ENCODE assay signal across 7 mouse cellular contexts in the genomic region with DNA sequence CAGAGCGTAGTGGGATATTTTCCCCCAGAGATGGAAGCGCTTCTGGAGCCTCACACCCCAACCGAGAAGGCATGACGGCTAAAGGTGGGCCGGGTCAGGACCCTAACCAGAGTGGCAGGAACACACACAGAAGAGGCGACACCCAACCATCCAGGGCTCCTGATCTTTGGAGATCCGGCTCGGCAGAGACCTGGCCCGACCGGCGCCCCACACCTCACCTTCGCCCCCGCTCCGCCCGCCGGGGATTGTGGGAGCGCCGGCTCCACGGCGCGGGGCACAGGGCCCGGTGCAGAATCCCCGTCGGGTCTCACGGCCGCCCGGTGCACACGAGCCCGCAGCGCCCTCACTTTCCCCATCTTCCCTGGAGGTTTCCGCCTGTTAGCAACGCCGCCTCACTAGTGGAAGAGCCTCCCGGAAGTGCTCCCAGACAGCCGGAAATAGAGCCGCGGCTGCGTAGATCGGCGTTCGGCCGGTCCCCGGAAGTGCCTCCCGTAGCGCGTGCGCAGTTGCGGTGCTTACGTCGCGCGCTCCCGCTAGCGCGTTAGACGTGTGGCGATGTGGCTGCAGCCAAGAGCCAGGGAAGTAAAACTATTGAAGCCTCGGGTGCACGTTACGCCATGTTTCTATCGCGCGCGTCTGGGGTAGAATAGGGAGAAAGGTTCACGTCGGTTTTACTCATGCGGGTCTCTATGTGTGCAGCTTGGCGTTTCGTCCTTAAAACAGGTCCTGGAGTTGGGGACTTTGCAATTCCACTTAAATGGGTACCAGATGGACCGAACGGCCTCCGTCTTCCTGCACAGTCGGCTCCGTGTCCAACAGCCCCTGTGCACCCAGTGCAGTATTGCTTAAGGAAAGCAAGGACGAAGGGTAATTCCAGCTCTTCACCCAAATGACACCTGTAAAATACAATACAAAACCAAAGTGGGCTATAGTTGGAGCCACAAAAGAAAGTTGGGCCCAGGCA. TPM values are rescaled to one million over a fixed set of nuclear protein-coding genes. Genes with fewer than 3 reads are reported as not detected.
DNase-seq lines count a peak whose midpoint lies in the region; ATAC-seq lines count a peak whose summit lies in the region.

A gene (minus strand): TSS at position 401 of the 964 bp plus-strand sequence.

- H3K27ac ChIP-seq in embryonic facial prominence, embryonic 10.5 days (replicated peaks) = peak within 1 kb of the TSS; percentile 89
- peak within 1 kb of the TSS; percentile 89 for H3K27ac ChIP-seq in limb, embryonic 10.5 days
- H3K27ac ChIP-seq in midbrain, embryonic 13.5 days = peak within 1 kb of the TSS; percentile 84

- H3K4me2 ChIP-seq in midbrain, embryonic 13.5 days (replicated peaks) = peak within 1 kb of the TSS; percentile 97

- H3K4me1 ChIP-seq in embryonic facial prominence, embryonic 10.5 days = peaks cover 29% of the 10 kb centered on the region
- H3K4me1 ChIP-seq in limb, embryonic 10.5 days = peaks cover 26% of the 10 kb centered on the region
- peaks cover 26% of the 10 kb centered on the region for H3K4me1 ChIP-seq in midbrain, embryonic 13.5 days (replicated peaks)

- H3K9ac ChIP-seq in midbrain, embryonic 13.5 days (replicated peaks) = peak within 1 kb of the TSS; percentile 96

- peaks cover 39% of the 10 kb centered on the region for H3K36me3 ChIP-seq in embryonic facial prominence, embryonic 10.5 days (replicated peaks)
- H3K36me3 ChIP-seq in limb, embryonic 10.5 days = peaks cover 39% of the 10 kb centered on the region
- peaks cover 34% of the 10 kb centered on the region for H3K36me3 ChIP-seq in midbrain, embryonic 13.5 days

- peak within 1 kb of the TSS; percentile 84 for H3K4me3 ChIP-seq in embryonic facial prominence, embryonic 10.5 days
- H3K4me3 ChIP-seq in limb, embryonic 10.5 days = peak within 1 kb of the TSS; percentile 88
- peak within 1 kb of the TSS; percentile 98 for H3K4me3 ChIP-seq in midbrain, embryonic 13.5 days (replicated peaks)

- ATAC-seq in granulocyte monocyte progenitor cell, adult 5-6 weeks (replicated peaks; ENCODE audit: poor library complexity, severe bottlenecking) = peak; percentile 85
- peak; percentile 94 for ATAC-seq in midbrain, embryonic 13.5 days

- under 1% methylated on average over 75 of the region's 75 CpGs for WGBS in embryonic facial prominence, embryonic 10.5 days
- 1% methylated on average over 75 of the region's 75 CpGs for WGBS in limb, embryonic 10.5 days
- under 1% methylated on average over 74 of the region's 75 CpGs for WGBS in midbrain, embryonic 13.5 days

- H3K27me3 ChIP-seq in embryonic facial prominence, embryonic 10.5 days (replicated peaks; ENCODE audit: low read depth, poor library complexity, severe bottlenecking) = 0 out of 2 replicates have a peak, but pooled peaks cover 4% of the 10 kb centered on the region
- no peaks in the 10 kb centered on the region for H3K27me3 ChIP-seq in limb, embryonic 10.5 days (ENCODE audit: low read depth, poor library complexity, severe bottlenecking)
- no peaks in the 10 kb centered on the region for H3K27me3 ChIP-seq in midbrain, embryonic 13.5 days

- H3K9me3 ChIP-seq in embryonic facial prominence, embryonic 10.5 days = no peaks in the 10 kb centered on the region
- no peaks in the 10 kb centered on the region for H3K9me3 ChIP-seq in limb, embryonic 10.5 days (replicated peaks)
- no peaks in the 10 kb centered on the region for H3K9me3 ChIP-seq in midbrain, embryonic 13.5 days

- DNase-seq in adrenal gland, postnatal 10 days = peak; percentile 96
- DNase-seq in embryonic facial prominence, embryonic 10.5 days (ENCODE audit: low spot score) = peak; percentile 93
- DNase-seq in kidney, adult 11 months = peak; percentile 90
- peak; percentile 94 for DNase-seq in limb, embryonic 10.5 days (ENCODE audit: low spot score)
- peak; percentile 86 for DNase-seq in spleen, adult 12 weeks (ENCODE audit: low spot score)

RNA-seq across cellular contexts. Expression of the gene that starts here (rescaled TPM):
- 10 to 100 TPM; 17.6 to 19.4 TPM for total RNA-seq in adrenal gland, postnatal 10 days (2021)
- polyA plus RNA-seq in embryonic facial prominence, embryonic 10.5 days (2016; fragmentation: Nextera tagmentation; extraction: Ambion mirVana) = 43.9 and 46.9 TPM in 2 replicates
- total RNA-seq in granulocyte monocyte progenitor cell, adult 5-6 weeks (2014; fragmentation: Nextera tagmentation) = 14.6 and 14.8 TPM in 2 replicates
- 23.5 and 43.2 TPM in 2 replicates for total RNA-seq in granulocyte monocyte progenitor cell, adult 5-6 weeks (2017)
- polyA plus RNA-seq in limb, embryonic 10.5 days (2016; fragmentation: Nextera tagmentation; extraction: Ambion mirVana) = 51.0 and 51.8 TPM in 2 replicates
- 38.5 and 41.6 TPM in 2 replicates for polyA plus RNA-seq in midbrain, embryonic 13.5 days (2015; fragmentation: Nextera tagmentation; extraction: Ambion mirVana)

Comparison
In these comparisons a context has a peak if more than half of its experiments do, and no peak if none do; other contexts are left out.
1. Peak in every context shown above with its lines: DNase-seq, ATAC-seq, H3K4me3 ChIP-seq and H3K27ac ChIP-seq.